Mouse (Mus musculus) cortical plate, adult 2 months (tissue): ENCODE measurements around the gene Tvp23a.

ENCODE experiments used
- CTCF ChIP-seq: fragments of 200-500 bp; IDR thresholded peaks from 2 replicates; pipeline ENCODE4 v1.5.1; 2011; ENCODE audit warnings: mild to moderate bottlenecking, control low read depth, low read length; ENCODE audit not compliant: insufficient read depth; ENCODE audit errors: extremely low read depth
- POLR2A ChIP-seq: fragments of 200-500 bp; IDR thresholded peaks from 2 replicates; pipeline ENCODE4 v1.6.1; 2011; ENCODE audit warnings: mild to moderate bottlenecking, low read length, control low read depth; ENCODE audit not compliant: insufficient read depth; ENCODE audit errors: extremely low read depth

- TF ChIP-seq CTCF, result no peak
- no peak for TF ChIP-seq POLR2A
Measured at GRCm38 (mm10) chr16:10438055-10438454, 9.1 kb downstream of the Tvp23a start.
